8 mouse cellular contexts compared by ENCODE assay signal in the genomic region with DNA sequence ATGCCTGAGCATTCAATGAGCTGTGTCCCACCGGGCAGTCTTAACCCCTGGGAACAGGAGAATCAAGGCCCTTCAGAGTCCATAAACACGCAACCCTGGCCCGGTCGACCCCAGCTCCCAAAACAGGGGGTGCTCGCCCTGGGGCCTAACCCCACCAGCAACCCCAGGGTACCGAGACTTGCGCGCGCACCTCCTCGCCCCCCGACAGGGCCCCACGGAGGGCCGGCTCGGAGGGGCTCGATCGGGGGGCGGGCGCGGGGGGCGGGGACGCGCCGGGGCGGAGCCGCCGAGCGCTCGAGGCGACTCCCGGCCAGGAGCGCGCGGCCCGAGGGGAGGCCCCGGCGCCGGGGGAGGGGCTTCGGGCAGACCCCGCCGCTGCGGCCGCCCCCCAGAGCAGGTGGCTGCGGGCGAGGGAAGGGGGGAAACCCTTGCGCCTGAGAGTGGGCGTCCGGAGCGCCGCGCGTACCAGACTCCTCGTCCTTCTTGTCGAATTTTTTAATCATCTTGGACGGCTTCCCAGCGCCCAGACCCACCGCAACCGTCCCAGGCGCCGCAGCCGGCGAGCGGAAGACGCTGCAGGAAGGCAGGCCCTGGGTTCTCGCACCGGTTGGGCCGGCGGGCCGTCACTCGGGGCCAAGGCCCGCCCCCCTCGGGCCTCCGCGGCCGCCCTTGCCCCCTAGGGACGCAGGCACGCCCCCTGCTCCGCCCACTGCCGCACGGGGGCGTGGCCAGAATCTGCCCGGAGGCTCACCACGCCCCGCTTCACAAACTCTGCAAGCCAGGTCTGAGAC. TPM values are rescaled to one million over a fixed set of nuclear protein-coding genes. Genes with fewer than 3 reads are reported as not detected.
A peak's percentile ranks its signal among the peaks of the same experiment; 100 is the strongest.
DNase-seq lines count a peak whose midpoint lies in the region; ATAC-seq lines count a peak whose summit lies in the region.

A gene (minus strand): TSS at position 600 of the 791 bp plus-strand sequence.

- peak within 1 kb of the TSS; percentile 88 for H3K9ac ChIP-seq in hindbrain, embryonic 12.5 days

- H3K27ac ChIP-seq in hindbrain, embryonic 12.5 days = peak within 1 kb of the TSS; percentile 96

- H3K27me3 ChIP-seq in hindbrain, embryonic 12.5 days = no peaks in the 10 kb centered on the region

- under 1% methylated on average over 63 of the region's 83 CpGs for WGBS in hindbrain, embryonic 12.5 days

- peak within 1 kb of the TSS; percentile 58 for H3K4me2 ChIP-seq in hindbrain, embryonic 12.5 days (replicated peaks)

- peaks cover 9% of the 10 kb centered on the region for H3K4me1 ChIP-seq in hindbrain, embryonic 12.5 days

- peak; percentile 98 for DNase-seq in Muller cell, postnatal 12 days (ENCODE audit: inconsistent ontology term)
- DNase-seq in cerebellum, adult 9-11 months = peak; percentile 93
- peak; percentile 90 to 94 for DNase-seq in frontal cortex, postnatal 10 days (ENCODE audit: low spot score in 2 of 2)
- peak; percentile 94 to 95 for DNase-seq in layer of hippocampus, postnatal 14 days (ENCODE audit: low spot score in 2 of 2)
- peak; percentile 96 for DNase-seq in lung, postnatal 14 days
- DNase-seq in retina, adult 2 months (ENCODE audit: low read depth, low spot score) = peak; percentile 85
- DNase-seq in thymus, postnatal 36 days = peak; percentile 97

- ATAC-seq in hindbrain, embryonic 12.5 days (ENCODE audit: low FRiP score) = peak; percentile 99

- peaks cover 3% of the 10 kb centered on the region; the same call in 1 of the 2 replicates for H3K36me3 ChIP-seq in hindbrain, embryonic 12.5 days

- no peaks in the 10 kb centered on the region for H3K9me3 ChIP-seq in hindbrain, embryonic 12.5 days (replicated peaks)

- H3K4me3 ChIP-seq in hindbrain, embryonic 12.5 days = peak within 1 kb of the TSS; percentile 67

RNA-seq across cellular contexts. Expression of the gene that starts here (rescaled TPM):
- polyA plus RNA-seq in hindbrain, embryonic 12.5 days (2016; fragmentation: Nextera tagmentation; extraction: Ambion mirVana) = 27.7 and 38.9 TPM in 2 replicates
- total RNA-seq in layer of hippocampus, postnatal 14 days (2021) = 10 to 100 TPM; 61.6 to 68.4 TPM

Comparison
In these comparisons a context has a peak if more than half of its experiments do, and no peak if none do; other contexts are left out.
1. Peak in every context shown above with its lines: DNase-seq, ATAC-seq, H3K4me3 ChIP-seq and H3K27ac ChIP-seq.